Mouse (Mus musculus): ENCODE results near the gene Rbm15b. TPM values are rescaled to one million over a fixed set of nuclear protein-coding genes. Genes with fewer than 3 reads are reported as not detected.

The Rbm15b gene
- total RNA-seq (2021) = 10 to 100 TPM; 18.1 to 19.8 TPM

DNA sequence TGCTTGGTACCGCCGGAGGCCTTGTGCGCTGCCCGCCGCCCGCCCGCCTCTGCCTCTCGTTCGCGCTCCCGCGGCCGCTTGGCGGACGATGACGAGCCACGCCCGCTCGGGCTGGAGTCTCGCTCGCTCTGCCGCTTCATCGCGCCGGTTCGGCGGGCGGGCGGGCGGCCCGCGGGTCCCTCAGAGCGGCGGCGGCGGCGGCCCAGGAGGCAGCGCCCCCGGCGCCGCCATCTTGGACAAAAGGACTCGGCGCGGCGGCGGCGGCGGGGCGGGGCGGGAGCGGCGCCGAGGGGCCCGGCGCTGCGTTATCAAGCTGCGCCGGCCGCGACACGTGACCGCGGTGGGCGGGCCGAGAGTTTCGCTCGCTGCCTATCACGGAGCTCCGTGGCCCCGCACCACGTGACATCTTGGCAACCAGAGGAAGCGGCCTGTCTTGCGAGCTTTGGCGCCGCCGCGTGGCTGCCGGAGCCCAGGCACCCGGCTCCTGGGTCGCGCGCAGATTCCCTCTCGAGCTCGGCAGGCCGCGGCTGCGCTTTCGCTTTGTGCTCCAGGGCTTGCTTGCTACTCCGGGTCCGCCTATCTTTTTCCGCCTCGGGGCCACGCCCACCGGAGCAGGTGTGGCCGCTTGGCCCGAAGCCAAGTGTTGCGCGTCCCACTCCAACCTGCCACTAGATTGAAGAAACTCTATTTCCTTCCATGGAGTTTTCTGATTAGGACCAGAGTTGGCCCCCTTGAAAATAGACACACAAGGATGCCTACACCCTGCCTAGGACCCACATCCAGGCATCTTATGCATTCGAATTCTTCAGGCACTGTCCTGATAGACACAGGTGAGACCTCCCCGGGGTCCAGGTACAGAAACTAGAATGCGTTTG is at the start of gene Rbm15b:
TSS of gene Rbm15b (minus strand) at position 601 of the 875 bp plus-strand sequence.
- peak; percentile 98 to 99 for DNase-seq
- intact Hi-C loops (cut with DNase I) = loop anchor here (2.0 kb wide), 2 partner anchors 64 to 200 kb away; no protein-coding TSS in a partner anchor

DNA sequence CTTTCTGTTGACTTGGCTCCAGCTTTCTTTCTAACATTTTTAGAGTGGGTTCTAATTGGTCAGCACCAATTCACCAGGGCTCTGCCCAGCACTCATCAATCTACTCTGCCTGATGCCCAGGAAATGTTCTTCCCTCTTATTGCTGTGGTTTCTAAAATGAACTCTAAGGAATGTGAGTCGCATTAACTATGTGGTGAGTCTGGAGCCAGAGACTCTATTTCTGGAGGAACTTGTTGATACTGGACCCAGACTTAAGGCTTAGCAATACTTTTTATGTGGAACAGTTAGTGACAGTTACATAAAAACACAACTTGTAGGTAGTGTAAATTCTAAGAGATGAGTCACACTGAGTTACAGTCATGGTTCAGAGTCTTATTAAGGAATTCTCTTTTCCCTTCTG is 47.8 kb upstream of the Rbm15b start:
- intact Hi-C loops (cut with DNase I) = no loop called here
- DNase-seq = no peak

DNA sequence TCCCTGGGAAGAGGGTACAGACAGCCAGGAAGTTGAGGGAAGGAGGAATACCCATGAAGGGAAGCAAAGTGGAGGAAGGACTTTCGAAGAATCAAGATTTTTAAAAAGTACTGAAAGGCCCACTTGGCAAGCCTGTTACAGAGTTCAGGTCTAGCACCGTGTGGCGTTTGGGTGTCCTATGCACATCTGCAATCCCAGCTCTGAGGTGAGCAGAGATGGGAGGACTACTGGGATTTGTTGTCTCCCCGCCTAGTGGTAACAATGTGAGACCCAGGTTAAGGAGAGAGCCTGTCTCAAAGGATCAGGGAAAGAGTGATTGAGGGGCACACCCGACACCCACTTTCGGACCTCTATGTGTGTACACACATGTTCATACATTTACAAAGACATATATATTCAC is 27.6 kb upstream of the Rbm15b start:
- no peak for DNase-seq
- intact Hi-C loops (cut with DNase I) = no loop called here

DNA sequence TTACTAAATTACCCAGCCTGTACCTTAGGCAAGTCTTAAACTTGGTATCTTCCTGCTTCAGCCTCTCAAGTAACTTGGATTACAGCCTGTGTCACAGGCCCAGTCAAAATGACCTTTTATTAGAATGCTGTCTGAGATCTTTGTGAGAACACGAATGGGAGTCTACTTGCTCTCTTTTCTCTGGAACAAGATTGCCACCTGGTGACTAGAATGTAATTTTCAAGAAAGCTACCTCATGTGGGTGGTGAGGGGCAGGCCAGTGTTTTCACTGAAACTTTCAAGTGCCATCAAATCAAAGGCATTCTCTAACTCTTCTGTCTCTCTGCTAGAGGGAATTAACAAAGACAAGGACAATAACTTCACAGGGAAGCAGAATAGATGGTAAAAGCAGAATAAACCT is 26.5 kb upstream of the Rbm15b start:
- DNase-seq = no peak
- intact Hi-C loops (cut with DNase I) = no loop called here

DNA sequence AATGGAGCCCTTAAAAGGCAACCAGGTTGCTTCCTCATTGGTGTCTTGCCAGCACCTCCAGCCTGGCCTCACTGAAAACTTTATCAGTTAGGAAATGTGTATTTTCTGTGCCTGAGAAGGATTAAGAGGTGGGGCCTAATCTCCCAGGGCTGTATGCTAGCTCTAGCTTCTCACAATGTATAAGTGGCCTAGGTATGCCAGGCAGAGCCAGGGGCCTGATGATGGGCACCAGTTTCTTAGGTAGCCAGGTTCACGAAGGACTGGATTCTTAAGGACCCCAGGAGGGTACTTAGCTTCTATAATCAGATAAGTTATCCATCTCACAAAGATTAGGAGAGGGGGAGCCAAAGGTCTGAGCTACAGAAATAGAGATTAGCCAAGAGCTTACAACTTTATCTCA is 24.4 kb upstream of the Rbm15b start:
- intact Hi-C loops (cut with DNase I) = no loop called here
- no peak for DNase-seq

DNA sequence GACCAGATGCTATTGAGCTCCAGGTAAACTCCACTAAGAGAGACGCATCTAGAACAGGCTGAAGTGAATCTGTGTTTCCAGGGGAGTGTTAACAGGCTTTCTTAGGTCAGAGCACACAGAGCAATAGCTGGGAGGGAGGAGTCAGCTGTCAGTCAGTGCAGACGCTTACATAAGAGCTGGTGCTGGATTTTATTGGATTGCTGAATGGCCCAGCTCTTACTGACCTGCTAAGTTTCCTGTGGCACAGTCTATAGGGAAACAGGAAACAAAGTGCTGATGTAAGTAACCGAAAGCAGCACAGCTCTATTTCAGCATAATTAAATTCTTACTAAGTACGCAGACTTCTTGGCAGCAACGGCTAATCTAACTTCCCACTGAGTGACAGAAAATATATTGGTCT is 21.5 kb upstream of the Rbm15b start:
- no peak for DNase-seq
- intact Hi-C loops (cut with DNase I) = loop anchor here (10.0 kb wide), 1 partner anchor 606 kb away; no protein-coding TSS in a partner anchor

DNA sequence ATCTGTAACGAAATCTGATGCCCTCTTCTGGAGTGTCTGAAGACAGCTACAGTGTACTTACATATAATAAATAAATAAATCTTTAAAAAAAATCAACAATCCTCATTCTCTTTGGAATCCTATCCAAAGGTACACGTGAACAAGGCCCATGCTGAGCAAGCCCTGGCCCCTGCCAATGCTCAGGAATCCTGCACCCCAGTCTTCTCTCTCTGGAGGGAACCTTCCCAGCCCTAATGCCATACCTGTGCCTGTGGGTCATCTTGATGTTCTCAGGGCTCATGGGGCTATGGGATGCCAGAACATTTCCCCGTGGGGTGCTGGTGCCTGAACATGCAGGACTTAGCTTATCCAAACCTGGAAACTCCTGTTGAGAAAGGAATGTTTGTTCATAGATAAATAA is 20.9 kb upstream of the Rbm15b start:
- no peak for DNase-seq
- intact Hi-C loops (cut with DNase I) = loop anchor here (10.0 kb wide), 1 partner anchor 607 kb away; no protein-coding TSS in a partner anchor

DNA sequence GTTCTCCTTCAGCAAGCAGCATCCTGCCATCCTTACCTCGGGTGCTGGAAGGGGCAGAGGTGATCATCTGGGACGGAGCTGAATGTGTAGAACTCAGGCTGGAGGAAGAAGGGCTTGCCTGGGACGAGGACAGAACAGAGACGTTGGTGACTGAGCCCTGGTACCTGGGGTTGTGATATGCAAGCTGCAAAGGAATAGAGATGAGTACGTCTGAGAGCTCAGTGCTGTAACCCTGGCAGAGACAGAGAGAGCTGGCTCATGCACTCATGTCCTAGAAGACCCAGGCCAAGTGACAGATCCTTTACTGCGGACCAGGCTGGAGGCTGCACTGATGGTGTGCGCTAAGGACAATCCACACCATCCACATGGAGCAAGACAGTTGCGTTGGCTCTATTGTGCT is 19.4 kb upstream of the Rbm15b start:
- intact Hi-C loops (cut with DNase I) = loop anchor here (10.0 kb wide), 1 partner anchor 608 kb away; no protein-coding TSS in a partner anchor
- no peak for DNase-seq

DNA sequence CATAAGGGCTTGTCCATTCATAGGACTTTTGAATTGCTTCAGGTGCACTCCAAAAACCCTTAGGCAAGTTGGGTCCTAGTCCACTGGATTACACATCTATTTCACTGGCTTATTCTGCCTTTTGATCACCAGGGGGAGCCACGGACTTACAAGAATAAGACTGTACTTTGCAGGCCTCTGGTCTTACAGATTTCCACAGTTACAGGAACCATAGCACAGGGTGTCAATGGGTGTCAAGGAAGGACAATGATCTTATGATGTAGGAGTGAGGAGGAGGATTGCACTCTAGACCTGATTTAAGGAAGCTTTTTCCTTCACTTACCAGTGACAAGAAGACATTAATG is 16.5 kb upstream of the Rbm15b start:
- intact Hi-C loops (cut with DNase I) = loop anchor here (1.0 to 10.0 kb wide), 6 partner anchors 259 to 611 kb away; partner anchors contain the start of genes Dock3 and Hemk1
- DNase-seq = peak; percentile 58 to 71

DNA sequence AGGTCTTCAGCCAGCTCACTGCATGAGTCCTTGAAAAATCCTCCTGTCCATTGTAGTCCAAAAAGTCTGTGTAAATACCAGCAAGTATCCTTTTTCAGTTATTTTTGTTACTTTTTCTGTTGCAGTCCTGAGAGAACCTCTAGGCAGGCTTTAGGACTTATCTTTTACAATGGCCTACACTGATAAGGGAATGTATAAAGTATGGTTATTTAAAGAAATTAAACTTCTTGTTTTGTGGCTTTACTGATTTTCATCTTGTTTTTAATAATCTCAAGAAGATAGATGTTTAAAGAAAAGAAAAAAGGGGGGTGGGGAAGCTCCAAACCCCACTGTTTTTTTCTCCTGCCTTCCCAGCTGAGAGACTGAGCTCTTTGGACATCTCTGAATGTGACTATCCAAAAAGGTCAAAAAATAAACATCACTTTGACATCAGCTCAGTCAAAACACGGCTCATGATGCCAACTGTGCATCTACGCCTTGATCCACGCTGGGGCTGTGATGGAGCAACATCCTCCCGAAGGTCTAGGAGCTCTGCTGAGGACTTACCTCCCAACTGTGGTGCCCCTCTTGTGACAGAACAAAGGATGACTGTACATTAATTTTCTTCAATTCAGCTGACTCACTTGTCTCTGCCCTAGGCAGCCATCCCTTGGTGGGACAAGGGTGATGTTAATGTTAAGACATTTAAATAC is 16.0 kb upstream of the Rbm15b start:
- intact Hi-C loops (cut with DNase I) = loop anchor here (1.0 to 10.0 kb wide), 6 partner anchors 259 to 612 kb away; partner anchors contain the start of genes Dock3 and Hemk1
- DNase-seq = no peak

DNA sequence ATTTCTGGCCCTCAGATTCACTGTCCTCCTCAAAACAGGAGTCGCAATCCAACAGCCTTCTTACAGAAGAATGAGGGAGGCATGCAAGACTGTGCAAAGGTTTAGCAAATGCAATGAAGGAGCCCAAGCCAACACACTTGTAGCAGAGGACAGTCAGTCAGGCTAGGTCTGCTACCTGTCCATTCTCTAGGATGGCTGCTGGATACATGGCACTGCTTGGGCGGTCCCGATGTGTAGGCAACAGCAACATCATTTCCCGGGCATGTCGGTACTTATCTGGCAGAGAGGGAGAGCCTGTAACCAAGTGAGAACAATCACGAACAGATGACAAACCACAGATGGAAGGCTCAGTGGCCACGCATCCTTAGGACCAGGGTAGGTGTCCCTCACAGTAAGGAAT is 14.4 kb upstream of the Rbm15b start:
- DNase-seq = no peak
- intact Hi-C loops (cut with DNase I) = loop anchor here (5.0 to 10.0 kb wide), 5 partner anchors 261 to 613 kb away; partner anchors contain the start of genes Dock3 and Hemk1

DNA sequence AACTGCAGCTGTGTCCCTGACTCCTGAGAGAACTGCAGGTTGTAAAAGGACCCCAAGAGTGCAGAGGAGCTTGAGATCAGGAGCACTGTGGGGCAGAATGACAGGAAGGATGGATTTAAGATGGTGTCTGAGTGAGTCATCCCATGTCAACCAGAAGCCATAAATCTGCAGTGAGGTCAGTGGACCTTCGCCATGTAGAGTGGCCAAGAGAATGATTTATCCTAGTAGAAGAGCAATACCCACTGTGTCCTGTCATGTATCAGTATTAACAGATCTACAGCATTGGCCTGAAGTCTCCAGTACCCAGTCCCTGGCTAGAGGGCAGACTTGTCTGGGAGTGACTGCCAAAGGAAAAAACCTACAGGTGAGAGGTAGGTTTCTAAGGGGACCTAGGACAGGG is 11.7 kb upstream of the Rbm15b start:
- intact Hi-C loops (cut with DNase I) = no loop called here
- no peak for DNase-seq

DNA sequence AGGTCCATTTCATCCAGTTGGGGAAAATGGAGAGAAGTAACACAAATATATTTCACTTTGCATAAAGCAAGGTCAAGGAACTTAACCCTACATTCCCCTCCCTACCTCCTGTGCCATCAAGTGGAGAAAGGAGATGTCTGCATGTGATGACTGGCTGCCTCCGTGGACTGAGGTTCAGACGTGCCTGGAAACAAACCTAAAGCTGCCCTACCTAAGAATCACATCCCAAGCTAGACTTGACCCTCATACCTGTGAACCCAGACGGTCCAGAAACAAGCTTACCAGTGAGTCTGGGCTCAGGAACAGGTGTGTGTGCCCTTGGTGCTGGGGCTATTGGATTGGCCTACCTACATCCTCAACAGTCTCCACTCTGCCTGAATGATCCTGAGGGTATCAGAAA is 6.1 kb upstream of the Rbm15b start:
- intact Hi-C loops (cut with DNase I) = loop anchor here (5.0 kb wide), 1 partner anchor 449 kb away; the partner anchor contains the start of gene 6430571L13Rik
- no peak for DNase-seq

DNA sequence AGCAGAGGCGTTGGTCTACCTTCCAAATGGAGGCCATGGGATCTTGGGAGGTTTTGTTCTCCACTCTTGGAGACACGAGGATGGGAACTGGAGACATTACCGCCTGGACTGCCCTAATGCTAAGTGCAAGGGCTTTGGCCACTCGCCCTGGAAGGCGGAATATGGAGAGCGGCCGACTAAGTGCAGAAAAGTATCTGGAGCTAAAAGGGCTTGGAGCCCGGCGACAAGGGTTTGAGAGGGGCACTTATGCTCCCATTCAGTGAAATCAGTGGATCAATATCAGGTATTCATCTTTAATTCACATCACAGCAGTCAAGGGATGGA is 5.3 kb upstream of the Rbm15b start:
- DNase-seq = no peak

DNA sequence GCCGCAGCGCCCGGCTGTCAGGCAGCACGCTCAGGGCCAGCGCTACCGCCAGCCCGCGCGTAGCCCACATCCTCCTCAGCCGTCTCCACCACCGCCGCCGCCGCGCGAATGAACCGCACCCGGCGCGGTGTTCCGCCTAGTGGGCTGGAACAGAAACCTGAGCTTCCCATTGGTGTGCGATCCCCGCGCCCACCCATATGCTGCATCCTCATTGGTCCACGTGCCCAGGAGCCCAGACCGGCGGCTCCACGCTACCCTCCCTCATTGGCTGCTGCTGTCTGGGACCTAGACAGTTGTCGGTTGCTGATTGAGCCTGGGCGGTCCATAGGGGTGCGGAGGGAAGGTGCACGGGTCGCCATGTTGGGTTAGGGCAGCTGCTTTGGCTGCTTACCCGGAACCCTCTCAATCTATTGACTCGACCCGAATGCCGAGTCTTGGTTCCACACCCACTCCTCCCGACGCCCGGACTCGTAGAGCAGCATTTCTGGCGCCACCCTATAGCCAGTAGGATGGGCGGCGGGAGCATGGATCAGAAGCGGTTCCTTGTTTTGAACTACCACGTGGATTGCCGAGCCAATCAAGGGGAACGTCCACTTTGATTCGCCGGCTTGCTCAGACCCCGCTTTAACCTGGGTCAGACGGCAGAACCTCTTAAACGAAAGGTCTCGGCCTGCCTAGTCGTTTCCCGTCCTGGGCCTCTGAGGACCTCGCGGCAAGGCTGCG is 4.8 kb upstream of the Rbm15b start, which contains the start of gene Manf:
TSS of gene Manf (minus strand) at position 151 of the 723 bp plus-strand sequence.
- peak; percentile 97 to 99 for DNase-seq
- intact Hi-C loops (cut with DNase I) = loop anchor here (5.0 kb wide), 1 partner anchor 450 kb away; the partner anchor contains the start of gene 6430571L13Rik

More for the DNA sequence above, 5.3 kb upstream of the Rbm15b start:
- intact Hi-C loops (cut with DNase I) = loop anchor here (5.0 kb wide), 1 partner anchor 450 kb away; the partner anchor contains the start of gene 6430571L13Rik

DNA sequence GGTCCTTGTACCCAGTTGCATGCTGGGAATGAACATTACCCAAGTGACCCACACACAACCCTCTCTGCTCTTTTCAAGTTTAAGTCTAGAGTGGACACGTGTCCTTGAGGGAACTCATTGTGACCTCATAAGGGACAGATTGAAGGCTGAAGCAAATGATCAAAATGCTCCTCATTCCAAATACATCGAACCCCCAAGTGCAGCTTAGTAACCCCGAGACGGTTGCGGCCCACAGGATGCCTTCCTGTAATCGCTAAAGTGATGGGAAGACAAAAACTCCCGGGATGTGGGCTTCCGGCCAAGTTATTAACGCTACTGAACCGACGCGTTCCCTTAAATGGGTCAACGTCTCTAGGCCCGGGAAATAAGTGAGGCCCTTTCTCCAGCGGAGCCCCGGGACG is 4.1 kb upstream of the Rbm15b start:
- no peak for DNase-seq
- intact Hi-C loops (cut with DNase I) = loop anchor here (5.0 kb wide), 1 partner anchor 451 kb away; the partner anchor contains the start of gene 6430571L13Rik

DNA sequence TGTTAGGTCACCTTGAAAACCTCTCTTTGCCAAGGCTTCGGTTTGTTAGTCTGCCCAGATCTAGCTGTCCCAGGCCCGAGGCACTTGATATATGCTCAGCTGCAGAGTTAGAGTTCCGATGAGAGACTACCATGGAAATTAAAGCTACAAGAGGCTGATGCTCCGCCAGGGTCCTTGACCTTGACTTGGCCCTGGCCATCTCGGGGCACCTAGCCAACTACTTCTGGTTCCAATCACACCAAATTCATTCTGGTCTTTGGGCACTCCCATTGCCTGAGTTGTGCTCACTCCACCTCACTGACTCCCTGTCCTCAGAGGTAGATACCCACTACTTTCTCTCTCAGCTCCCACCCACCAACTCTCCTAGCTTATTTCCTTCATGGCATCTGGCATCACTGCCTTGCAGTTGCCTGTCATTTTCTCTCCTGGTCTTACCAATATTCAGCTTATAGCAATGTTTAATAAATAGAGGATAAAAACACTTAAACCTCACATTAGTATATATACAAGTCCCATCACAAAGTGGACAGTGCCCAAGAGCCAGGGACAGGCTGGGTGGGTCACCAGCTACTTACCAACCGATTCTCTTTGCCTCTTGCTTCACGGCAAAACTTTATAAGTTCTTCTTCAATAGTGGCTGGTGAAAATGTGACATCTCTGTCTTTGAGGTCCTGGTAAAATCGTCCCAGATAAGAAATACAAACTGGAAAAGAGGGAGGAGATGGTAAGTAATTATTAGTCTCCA is 3.4 kb upstream of the Rbm15b start:
- intact Hi-C loops (cut with DNase I) = loop anchor here (5.0 kb wide), 1 partner anchor 452 kb away; the partner anchor contains the start of gene 6430571L13Rik
- DNase-seq = peak; percentile 20 to 35

DNA sequence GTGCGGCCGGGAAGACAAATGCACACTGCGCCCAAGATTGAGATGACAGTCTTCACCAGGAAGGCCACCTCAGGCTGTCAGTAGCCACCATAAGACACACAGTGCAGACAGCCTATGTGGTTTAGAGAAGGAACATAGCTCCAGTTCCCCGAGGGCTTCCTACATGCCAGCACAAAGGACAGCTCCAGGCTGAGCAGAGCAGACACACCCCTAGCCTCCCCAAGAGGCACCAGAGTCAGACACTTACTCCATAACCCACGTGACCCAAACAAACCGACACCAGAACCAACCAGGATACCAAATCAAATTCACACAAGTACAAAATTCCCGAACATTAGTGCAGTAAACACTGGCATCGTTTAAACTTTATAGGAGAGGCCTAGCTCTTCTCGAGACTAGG is 2.1 kb upstream of the Rbm15b start:
- intact Hi-C loops (cut with DNase I) = no loop called here
- no peak for DNase-seq

DNA sequence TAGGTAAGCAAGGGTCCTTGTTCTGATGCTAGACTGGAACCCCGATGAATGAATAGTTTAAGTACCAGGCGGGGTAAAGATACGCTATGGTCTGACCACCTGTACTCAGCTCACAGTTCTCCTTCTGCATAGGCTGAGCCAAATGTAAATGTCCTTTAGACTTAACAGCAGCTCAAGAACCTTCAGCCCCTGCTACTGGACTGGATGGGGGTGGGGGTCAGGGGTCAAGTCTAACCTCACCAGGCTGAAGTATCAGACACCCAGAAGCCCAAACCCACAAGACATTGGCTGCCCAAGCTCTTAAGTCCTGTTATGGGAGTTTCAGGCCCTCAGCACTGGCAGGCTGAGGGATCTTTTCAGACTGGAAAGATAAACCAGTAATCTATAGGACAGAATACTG is 1.1 kb upstream of the Rbm15b start:
- intact Hi-C loops (cut with DNase I) = no loop called here

More for the DNA sequence above, 1.1 kb upstream of the Rbm15b start:
- DNase-seq = no peak
